Mouse (Mus musculus): ENCODE results near the gene Rab8b. TPM values are rescaled to one million over a fixed set of nuclear protein-coding genes. Genes with fewer than 3 reads are reported as not detected.

The Rab8b gene
- polyA plus RNA-seq, 1 experiment, result 15.3 TPM

GRCm38 (mm10) chr9:66909922-66910321, 9.6 kb downstream of the Rab8b start:
- DNase-seq, result no peak
- no peak overlapping the region for H3K4me3 ChIP-seq (replicated peaks; ENCODE audit: insufficient read depth, low read depth, low read length)
- no peaks in the 10 kb centered on the region for H3K27me3 ChIP-seq (ENCODE audit: control insufficient read depth, insufficient read depth, low read length)
- no peaks in the 10 kb centered on the region for H3K4me1 ChIP-seq (ENCODE audit: control insufficient read depth, insufficient read depth, low read length)
- TF ChIP-seq POLR2A (IDR thresholded peaks at IDR 0.05; ENCODE audit: borderline replicate concordance, insufficient read depth, low read length), result no peak
- no peak overlapping the region for H3K27ac ChIP-seq (ENCODE audit: insufficient read depth, low read length)
- WGBS, result 91% methylated on average over 7 of the region's 7 CpGs

GRCm38 (mm10) chr9:66907746-66908397, 11.6 kb downstream of the Rab8b start:
- Histone ChIP-seq H3K4me1 (ENCODE audit: control insufficient read depth, insufficient read depth, low read length) (no peaks in the 10 kb centered on the region), H3K4me3 (replicated peaks; ENCODE audit: insufficient read depth, low read depth, low read length) (no peak overlapping the region), H3K27ac (ENCODE audit: insufficient read depth, low read length) (no peak overlapping the region), H3K27me3 (ENCODE audit: control insufficient read depth, insufficient read depth, low read length) (no peaks in the 10 kb centered on the region)
- 94% methylated on average over 5 of the region's 5 CpGs for WGBS
- TF ChIP-seq CTCF (IDR thresholded peaks at IDR 0.05; ENCODE audit: borderline replicate concordance, insufficient read depth, low read depth, low read length) (no peak), POLR2A (IDR thresholded peaks at IDR 0.05; ENCODE audit: borderline replicate concordance, insufficient read depth, low read length) (no peak)
- no peak for DNase-seq

GRCm38 (mm10) chr9:66907126-66907525, 12.4 kb downstream of the Rab8b start:
- H3K27me3 ChIP-seq (ENCODE audit: control insufficient read depth, insufficient read depth, low read length), result no peaks in the 10 kb centered on the region
- H3K4me1 ChIP-seq (ENCODE audit: control insufficient read depth, insufficient read depth, low read length), result no peaks in the 10 kb centered on the region
- 85% methylated on average over 8 of the region's 8 CpGs for WGBS
- no peak for DNase-seq
- no peak overlapping the region for H3K27ac ChIP-seq (ENCODE audit: insufficient read depth, low read length)
- no peak for TF ChIP-seq CTCF (IDR thresholded peaks at IDR 0.05; ENCODE audit: borderline replicate concordance, insufficient read depth, low read depth, low read length)
- no peak for TF ChIP-seq POLR2A (IDR thresholded peaks at IDR 0.05; ENCODE audit: borderline replicate concordance, insufficient read depth, low read length)
- no peak overlapping the region for H3K4me3 ChIP-seq (replicated peaks; ENCODE audit: insufficient read depth, low read depth, low read length)

- WGBS, result 63% methylated on average over 9 of the region's 9 CpGs
- no peaks in the 10 kb centered on the region for H3K4me1 ChIP-seq (ENCODE audit: control insufficient read depth, insufficient read depth, low read length)
- H3K27me3 ChIP-seq (ENCODE audit: control insufficient read depth, insufficient read depth, low read length), result no peaks in the 10 kb centered on the region
- TF ChIP-seq CTCF (IDR thresholded peaks at IDR 0.05; ENCODE audit: borderline replicate concordance, insufficient read depth, low read depth, low read length) (no peak), POLR2A (IDR thresholded peaks at IDR 0.05; ENCODE audit: borderline replicate concordance, insufficient read depth, low read length) (no peak)
- no peak overlapping the region for H3K27ac ChIP-seq (ENCODE audit: insufficient read depth, low read length)
- no peak overlapping the region for H3K4me3 ChIP-seq (replicated peaks; ENCODE audit: insufficient read depth, low read depth, low read length)
- DNase-seq, result no peak
These were observed 13.5 kb downstream of the Rab8b start for GRCm38 (mm10) chr9:66905990-66906389.

- no peaks in the 10 kb centered on the region for H3K27me3 ChIP-seq (ENCODE audit: control insufficient read depth, insufficient read depth, low read length)
- H3K4me1 ChIP-seq (ENCODE audit: control insufficient read depth, insufficient read depth, low read length), result no peaks in the 10 kb centered on the region
- WGBS, result 95% methylated on average over 4 of the region's 4 CpGs
- DNase-seq, result no peak
- TF ChIP-seq POLR2A (IDR thresholded peaks at IDR 0.05; ENCODE audit: borderline replicate concordance, insufficient read depth, low read length) (no peak), CTCF (IDR thresholded peaks at IDR 0.05; ENCODE audit: borderline replicate concordance, insufficient read depth, low read depth, low read length) (no peak)
- no peak overlapping the region for H3K4me3 ChIP-seq (replicated peaks; ENCODE audit: insufficient read depth, low read depth, low read length)
- no peak overlapping the region for H3K27ac ChIP-seq (ENCODE audit: insufficient read depth, low read length)
These were observed 20.0 kb downstream of the Rab8b start for GRCm38 (mm10) chr9:66899526-66899925.

GRCm38 (mm10) chr9:66899072-66899471, 20.4 kb downstream of the Rab8b start:
- H3K27me3 ChIP-seq (ENCODE audit: control insufficient read depth, insufficient read depth, low read length), result no peaks in the 10 kb centered on the region
- H3K27ac ChIP-seq (ENCODE audit: insufficient read depth, low read length), result no peak overlapping the region
- 90% methylated on average over 2 of the region's 2 CpGs for whole genome bisulfite sequencing
- DNase-seq, result no peak
- no peaks in the 10 kb centered on the region for H3K4me1 ChIP-seq (ENCODE audit: control insufficient read depth, insufficient read depth, low read length)
- no peak overlapping the region for H3K4me3 ChIP-seq (replicated peaks; ENCODE audit: insufficient read depth, low read depth, low read length)
- TF ChIP-seq CTCF (IDR thresholded peaks at IDR 0.05; ENCODE audit: borderline replicate concordance, insufficient read depth, low read depth, low read length) (no peak), POLR2A (IDR thresholded peaks at IDR 0.05; ENCODE audit: borderline replicate concordance, insufficient read depth, low read length) (no peak)

- Histone ChIP-seq H3K4me3 (replicated peaks; ENCODE audit: insufficient read depth, low read depth, low read length) (no peak overlapping the region), H3K4me1 (ENCODE audit: control insufficient read depth, insufficient read depth, low read length) (no peaks in the 10 kb centered on the region), H3K27me3 (ENCODE audit: control insufficient read depth, insufficient read depth, low read length) (no peaks in the 10 kb centered on the region), H3K27ac (ENCODE audit: insufficient read depth, low read length) (no peak overlapping the region)
- TF ChIP-seq POLR2A (IDR thresholded peaks at IDR 0.05; ENCODE audit: borderline replicate concordance, insufficient read depth, low read length), result no peak
- no peak for DNase-seq
- 90% methylated on average over 6 of the region's 6 CpGs for WGBS
These were observed 21.6 kb downstream of the Rab8b start for GRCm38 (mm10) chr9:66897851-66898250.

GRCm38 (mm10) chr9:66896951-66897350, 22.5 kb downstream of the Rab8b start:
- 63% methylated on average over 6 of the region's 6 CpGs for WGBS
- H3K27me3 ChIP-seq (ENCODE audit: control insufficient read depth, insufficient read depth, low read length), result no peaks in the 10 kb centered on the region
- no peak overlapping the region for H3K4me3 ChIP-seq (replicated peaks; ENCODE audit: insufficient read depth, low read depth, low read length)
- H3K27ac ChIP-seq (ENCODE audit: insufficient read depth, low read length), result no peak overlapping the region
- H3K4me1 ChIP-seq (ENCODE audit: control insufficient read depth, insufficient read depth, low read length), result no peaks in the 10 kb centered on the region
- no peak for TF ChIP-seq POLR2A (IDR thresholded peaks at IDR 0.05; ENCODE audit: borderline replicate concordance, insufficient read depth, low read length)
- no peak for TF ChIP-seq CTCF (IDR thresholded peaks at IDR 0.05; ENCODE audit: borderline replicate concordance, insufficient read depth, low read depth, low read length)
- DNase-seq, result no peak

Measured in cerebellum, adult 2 months (tissue).